Mouse (Mus musculus) forebrain, embryonic 13.5 days (tissue): ENCODE measurements at regions not wholly inside any gene's neighbourhood (a gene's known extent, or its start where the extent isn't known, plus 50 kb on each side); places are given as distances from the start of the nearest gene placed in this dataset.

ENCODE experiments used
- ATAC-seq: fragments of 200-750 bp; cut with Nextera tagmentation; 2 replicates; pipeline ENCODE4 v1.8.0; 2017
- H3K27ac ChIP-seq: fragments of 300-500 bp; sonication (generic); 2 replicates; pipeline ENCODE4 v1.5.1; 2015; ENCODE audit warnings: inconsistent platforms, mild to moderate bottlenecking, moderate library complexity
- H3K27me3 ChIP-seq: fragments of 300-500 bp; sonication (generic); 2 replicates; pipeline ENCODE4 v1.6.1; 2015; ENCODE audit warnings: mild to moderate bottlenecking, inconsistent platforms
- H3K36me3 ChIP-seq: fragments of 300-500 bp; sonication (generic); 2 replicates; pipeline ENCODE4 v1.6.1; 2015; ENCODE audit warnings: mild to moderate bottlenecking, inconsistent platforms; ENCODE audit not compliant: poor library complexity, severe bottlenecking
- H3K4me1 ChIP-seq: fragments of 300-500 bp; sonication (generic); 2 replicates; pipeline ENCODE4 v1.6.1; 2015; ENCODE audit warnings: inconsistent platforms
- H3K4me2 ChIP-seq: fragments of 300-500 bp; sonication (generic); 2 replicates; pipeline ENCODE4 v1.6.1; 2015; ENCODE audit warnings: inconsistent platforms, mild to moderate bottlenecking, moderate library complexity
- H3K4me3 ChIP-seq: fragments of 300-500 bp; sonication (generic); 2 replicates; pipeline ENCODE4 v1.5.1; 2015; ENCODE audit warnings: mild to moderate bottlenecking, inconsistent platforms
- H3K9ac ChIP-seq: fragments of 300-500 bp; sonication (generic); 2 replicates; pipeline ENCODE4 v1.6.1; 2015; ENCODE audit warnings: mild to moderate bottlenecking, inconsistent platforms
- H3K9me3 ChIP-seq: fragments of 300-500 bp; sonication (generic); replicated peaks from 2 replicates; pipeline ENCODE4 v1.6.1; 2016; ENCODE audit warnings: inconsistent platforms
- whole genome bisulfite sequencing: fragments of 180-500 bp; shearing (Covaris S2); methylation state at CpG from one replicate; pipeline ENCODE4 v1.1.7; 2015; 5-methylcytosine and 5-hydroxymethylcytosine counted together

- peaks cover 16% of the 10 kb centered on the region for H3K4me1 ChIP-seq
- H3K36me3 ChIP-seq, result no peaks in the 10 kb centered on the region
- peak overlapping the region; percentile 15; the same call in 1 of the 2 replicates for H3K27ac ChIP-seq
- H3K27me3 ChIP-seq, result no peaks in the 10 kb centered on the region
- no peak overlapping the region for H3K9ac ChIP-seq
- no peak overlapping the region for H3K4me3 ChIP-seq
- H3K4me2 ChIP-seq, result no peak overlapping the region
- WGBS, result 35% methylated on average over 2 of the region's 2 CpGs
- peak; percentile 55 for ATAC-seq
- no peaks in the 10 kb centered on the region for H3K9me3 ChIP-seq
Observed at GRCm38 (mm10) chr11:41533009-41533408, 467.6 kb downstream of the Gabrg2 start.

GRCm38 (mm10) chr11:41531971-41532896 lies 468.4 kb downstream of the Gabrg2 start:
- no peak overlapping the region for H3K4me3 ChIP-seq
- no peak overlapping the region for H3K4me2 ChIP-seq
- whole genome bisulfite sequencing, result 23% methylated on average over 7 of the region's 7 CpGs
- H3K36me3 ChIP-seq, result no peaks in the 10 kb centered on the region
- no peaks in the 10 kb centered on the region for H3K9me3 ChIP-seq
- peaks cover 16% of the 10 kb centered on the region for H3K4me1 ChIP-seq
- no peaks in the 10 kb centered on the region for H3K27me3 ChIP-seq
- H3K27ac ChIP-seq, result peak overlapping the region; percentile 57
- no peak overlapping the region for H3K9ac ChIP-seq
- ATAC-seq, result peak; percentile 96

- no peaks in the 10 kb centered on the region for H3K9me3 ChIP-seq
- no peaks in the 10 kb centered on the region for H3K27me3 ChIP-seq
- H3K4me1 ChIP-seq, result no peaks in the 10 kb centered on the region
- no peak overlapping the region for H3K27ac ChIP-seq
- H3K4me2 ChIP-seq, result no peak overlapping the region
- H3K9ac ChIP-seq, result no peak overlapping the region
- H3K4me3 ChIP-seq, result no peak overlapping the region
- no peak for ATAC-seq
- no peaks in the 10 kb centered on the region for H3K36me3 ChIP-seq
- 91% methylated on average over 5 of the region's 5 CpGs for WGBS
Observed at GRCm38 (mm10) chr11:41524979-41525378, 475.7 kb downstream of the Gabrg2 start.

GRCm38 (mm10) chr11:41493277-41493676 lies 507.4 kb downstream of the Gabrg2 start:
- 81% methylated on average over 7 of the region's 7 CpGs for WGBS

GRCm38 (mm10) chr11:41491966-41492365 lies 508.7 kb downstream of the Gabrg2 start:
- H3K4me3 ChIP-seq, result no peak overlapping the region
- H3K36me3 ChIP-seq, result no peaks in the 10 kb centered on the region
- H3K4me1 ChIP-seq, result no peaks in the 10 kb centered on the region
- no peak overlapping the region for H3K27ac ChIP-seq
- no peaks in the 10 kb centered on the region for H3K9me3 ChIP-seq
- no peak overlapping the region for H3K9ac ChIP-seq
- no peak for ATAC-seq
- WGBS, result 85% methylated on average over 5 of the region's 5 CpGs
- no peak overlapping the region for H3K4me2 ChIP-seq
- no peaks in the 10 kb centered on the region for H3K27me3 ChIP-seq

More at GRCm38 (mm10) chr11:41493277-41493676, 507.4 kb downstream of the Gabrg2 start:
- Histone ChIP-seq H3K9ac (no peak overlapping the region), H3K4me1 (no peaks in the 10 kb centered on the region), H3K36me3 (no peaks in the 10 kb centered on the region), H3K27me3 (no peaks in the 10 kb centered on the region), H3K4me3 (no peak overlapping the region), H3K4me2 (no peak overlapping the region), H3K9me3 (no peaks in the 10 kb centered on the region), H3K27ac (no peak overlapping the region)
- no peak for ATAC-seq

GRCm38 (mm10) chr11:41491279-41491678 lies 509.4 kb downstream of the Gabrg2 start:
- H3K4me1 ChIP-seq, result no peaks in the 10 kb centered on the region
- no peak overlapping the region for H3K4me3 ChIP-seq
- H3K27me3 ChIP-seq, result no peaks in the 10 kb centered on the region
- no peaks in the 10 kb centered on the region for H3K9me3 ChIP-seq
- ATAC-seq, result no peak
- no peak overlapping the region for H3K4me2 ChIP-seq
- H3K27ac ChIP-seq, result no peak overlapping the region
- H3K9ac ChIP-seq, result no peak overlapping the region
- no peaks in the 10 kb centered on the region for H3K36me3 ChIP-seq
- WGBS, result 94% methylated on average over 3 of the region's 3 CpGs

- ATAC-seq, result no peak
- no peak overlapping the region for H3K4me2 ChIP-seq
- no peak overlapping the region for H3K4me3 ChIP-seq
- H3K4me1 ChIP-seq, result no peaks in the 10 kb centered on the region
- H3K9me3 ChIP-seq, result no peaks in the 10 kb centered on the region
- WGBS, result 38% methylated on average over 1 of the region's 1 CpGs
- H3K36me3 ChIP-seq, result no peaks in the 10 kb centered on the region
- no peak overlapping the region for H3K27ac ChIP-seq
- H3K27me3 ChIP-seq, result no peaks in the 10 kb centered on the region
- no peak overlapping the region for H3K9ac ChIP-seq
Observed at GRCm38 (mm10) chr11:41483881-41484280, 516.8 kb downstream of the Gabrg2 start.

GRCm38 (mm10) chr11:41470938-41471633 lies 529.6 kb downstream of the Gabrg2 start:
- no peak overlapping the region for H3K4me3 ChIP-seq

GRCm38 (mm10) chr11:41467330-41467729 lies 533.3 kb downstream of the Gabrg2 start:
- no peak overlapping the region for H3K9ac ChIP-seq
- H3K4me1 ChIP-seq, result no peaks in the 10 kb centered on the region
- H3K36me3 ChIP-seq, result no peaks in the 10 kb centered on the region
- no peak overlapping the region for H3K27ac ChIP-seq
- no peaks in the 10 kb centered on the region for H3K9me3 ChIP-seq
- no peaks in the 10 kb centered on the region for H3K27me3 ChIP-seq
- 73% methylated on average over 2 of the region's 2 CpGs for WGBS
- H3K4me3 ChIP-seq, result no peak overlapping the region
- H3K4me2 ChIP-seq, result no peak overlapping the region
- ATAC-seq, result no peak

More at GRCm38 (mm10) chr11:41470938-41471633, 529.6 kb downstream of the Gabrg2 start:
- no peaks in the 10 kb centered on the region for H3K27me3 ChIP-seq
- no peak for ATAC-seq
- no peaks in the 10 kb centered on the region for H3K4me1 ChIP-seq
- no peak overlapping the region for H3K9ac ChIP-seq
- no peak overlapping the region for H3K4me2 ChIP-seq
- H3K9me3 ChIP-seq, result no peaks in the 10 kb centered on the region
- WGBS, result 58% methylated on average over 1 of the region's 1 CpGs
- H3K27ac ChIP-seq, result no peak overlapping the region
- H3K36me3 ChIP-seq, result no peaks in the 10 kb centered on the region

- Histone ChIP-seq H3K27me3 (no peaks in the 10 kb centered on the region), H3K4me3 (no peak overlapping the region), H3K4me2 (no peak overlapping the region), H3K9ac (no peak overlapping the region), H3K4me1 (no peaks in the 10 kb centered on the region), H3K9me3 (no peaks in the 10 kb centered on the region), H3K27ac (no peak overlapping the region), H3K36me3 (no peaks in the 10 kb centered on the region)
- WGBS, result 77% methylated on average over 3 of the region's 3 CpGs
- no peak for ATAC-seq
Observed at GRCm38 (mm10) chr11:41433846-41434245, 566.8 kb downstream of the Gabrg2 start.

GRCm38 (mm10) chr11:41425592-41425991 lies 575.1 kb downstream of the Gabrg2 start:
- Histone ChIP-seq H3K4me1 (no peaks in the 10 kb centered on the region), H3K36me3 (no peaks in the 10 kb centered on the region), H3K4me3 (no peak overlapping the region), H3K9ac (no peak overlapping the region), H3K9me3 (no peaks in the 10 kb centered on the region), H3K4me2 (no peak overlapping the region), H3K27me3 (no peaks in the 10 kb centered on the region), H3K27ac (no peak overlapping the region)
- ATAC-seq, result no peak
- WGBS, result 48% methylated on average over 4 of the region's 4 CpGs
